Mouse (Mus musculus): ENCODE data around the gene Klhl18. TPM values are rescaled to one million over a fixed set of nuclear protein-coding genes. Genes with fewer than 3 reads are reported as not detected.
"Not testable (repeated sequence)": the region's sequence is repeated elsewhere in the genome, so short reads cannot be mapped to it uniquely, and the experiment has no call there.

The Klhl18 gene
- polyA plus RNA-seq, 1 experiment from 2014 or later = 19.3 TPM

- peak; percentile 65; the same call in 1 of the 2 replicates for ATAC-seq
- peak overlapping the region; percentile 78 for H3K4me2 ChIP-seq (ENCODE audit: low read length)
- H3K9ac ChIP-seq (replicated peaks; ENCODE audit: low read depth, low read length) = peak overlapping the region; percentile 85
- H3K9me3 ChIP-seq (ENCODE audit: control insufficient read depth, low read length) = no peaks in the 10 kb centered on the region
- no peaks in the 10 kb centered on the region for H3K36me3 ChIP-seq (ENCODE audit: control insufficient read depth, insufficient read depth)
- H3K27ac ChIP-seq (ENCODE audit: low read length) = peak overlapping the region; percentile 62; the same call in 1 of the 2 replicates
- under 1% methylated on average over 41 of the region's 41 CpGs for WGBS
- H3K4me1 ChIP-seq (replicated peaks; ENCODE audit: control insufficient read depth, insufficient read depth, low read length) = peaks cover 16% of the 10 kb centered on the region
- no peaks in the 10 kb centered on the region for H3K27me3 ChIP-seq (replicated peaks; ENCODE audit: control insufficient read depth, insufficient read depth, low read length)
- peak overlapping the region; percentile 77 for H3K4me3 ChIP-seq (replicated peaks; ENCODE audit: low read length)
Observed at GRCm38 (mm10) chr9:110407311-110408098, 69.0 kb downstream of the Klhl18 start.

DNA sequence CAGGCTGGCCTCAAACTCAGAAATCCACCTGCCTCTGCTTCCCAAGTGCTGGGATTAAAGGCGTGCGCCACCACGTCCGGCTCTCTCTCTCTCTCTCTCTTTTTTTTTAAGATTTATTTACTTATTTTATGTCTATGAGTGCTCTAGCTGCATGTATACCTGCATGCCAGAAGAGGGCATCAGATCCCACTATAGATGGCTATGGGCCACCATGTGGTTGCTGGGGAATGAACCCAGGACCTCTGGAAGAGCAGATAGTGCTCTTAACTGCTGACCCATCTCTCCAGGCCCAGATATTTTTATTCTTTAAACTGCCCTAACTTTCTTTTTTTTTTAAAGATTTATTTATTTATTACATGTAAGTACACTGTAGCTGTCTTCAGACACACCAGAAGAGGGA lies 73.3 kb downstream of the Klhl18 start:
- H3K36me3 ChIP-seq (ENCODE audit: control insufficient read depth, insufficient read depth); H3K4me3 ChIP-seq (replicated peaks; ENCODE audit: low read length); H3K9me3 ChIP-seq (ENCODE audit: control insufficient read depth, low read length); H3K9ac ChIP-seq (replicated peaks; ENCODE audit: low read depth, low read length); ATAC-seq; H3K4me2 ChIP-seq (ENCODE audit: low read length); H3K27ac ChIP-seq (ENCODE audit: low read length); H3K27me3 ChIP-seq (replicated peaks; ENCODE audit: control insufficient read depth, insufficient read depth, low read length): not testable (repeated sequence)
- H3K4me1 ChIP-seq (replicated peaks; ENCODE audit: control insufficient read depth, insufficient read depth, low read length) = peaks cover 14% of the 10 kb centered on the region
- 87% methylated on average over 4 of the region's 4 CpGs for WGBS

- no peak for ATAC-seq
- WGBS = 100% methylated on average over 2 of the region's 2 CpGs
- Histone ChIP-seq H3K4me2 (ENCODE audit: low read length) (no peak overlapping the region), H3K9ac (replicated peaks; ENCODE audit: low read depth, low read length) (no peak overlapping the region), H3K9me3 (ENCODE audit: control insufficient read depth, low read length) (no peaks in the 10 kb centered on the region), H3K27me3 (replicated peaks; ENCODE audit: control insufficient read depth, insufficient read depth, low read length) (no peaks in the 10 kb centered on the region), H3K27ac (ENCODE audit: low read length) (no peak overlapping the region), H3K4me1 (replicated peaks; ENCODE audit: control insufficient read depth, insufficient read depth, low read length) (peaks cover 14% of the 10 kb centered on the region), H3K4me3 (replicated peaks; ENCODE audit: low read length) (no peak overlapping the region), H3K36me3 (ENCODE audit: control insufficient read depth, insufficient read depth) (no peaks in the 10 kb centered on the region)
Observed at GRCm38 (mm10) chr9:110402731-110403130, 73.8 kb downstream of the Klhl18 start.

DNA sequence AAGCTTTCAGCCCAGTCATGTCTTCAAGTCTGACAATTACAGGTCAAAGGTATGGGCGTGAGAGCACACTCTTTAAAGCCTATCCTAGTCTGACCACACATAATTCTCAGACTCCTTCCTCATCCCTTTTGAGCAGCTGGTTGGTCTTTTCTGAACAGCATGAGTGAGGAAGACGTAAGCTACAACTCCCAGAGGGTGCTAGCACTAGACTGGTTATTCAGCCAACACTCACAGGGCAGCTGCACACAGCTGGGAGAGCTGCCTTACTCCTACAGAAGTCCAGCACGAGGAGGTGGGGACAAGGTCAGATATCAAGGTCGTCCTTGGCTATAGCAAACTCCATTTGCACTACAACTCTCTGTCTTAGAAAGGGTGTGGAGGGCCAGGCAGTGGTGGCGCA lies 75.8 kb downstream of the Klhl18 start:
- Histone ChIP-seq H3K4me1 (replicated peaks; ENCODE audit: control insufficient read depth, insufficient read depth, low read length) (no peaks in the 10 kb centered on the region; the same call in 1 of the 2 replicates), H3K36me3 (ENCODE audit: control insufficient read depth, insufficient read depth) (no peaks in the 10 kb centered on the region), H3K27me3 (replicated peaks; ENCODE audit: control insufficient read depth, insufficient read depth, low read length) (no peaks in the 10 kb centered on the region), H3K9me3 (ENCODE audit: control insufficient read depth, low read length) (no peaks in the 10 kb centered on the region), H3K9ac (replicated peaks; ENCODE audit: low read depth, low read length) (no peak overlapping the region), H3K27ac (ENCODE audit: low read length) (no peak overlapping the region), H3K4me3 (replicated peaks; ENCODE audit: low read length) (no peak overlapping the region), H3K4me2 (ENCODE audit: low read length) (no peak overlapping the region)
- ATAC-seq = no peak
- WGBS = 86% methylated on average over 5 of the region's 5 CpGs

- Histone ChIP-seq H3K27ac (ENCODE audit: low read length) (no peak overlapping the region), H3K27me3 (replicated peaks; ENCODE audit: control insufficient read depth, insufficient read depth, low read length) (no peaks in the 10 kb centered on the region), H3K36me3 (ENCODE audit: control insufficient read depth, insufficient read depth) (peaks cover 28% of the 10 kb centered on the region), H3K9me3 (ENCODE audit: control insufficient read depth, low read length) (no peaks in the 10 kb centered on the region), H3K4me2 (ENCODE audit: low read length) (no peak overlapping the region), H3K4me1 (replicated peaks; ENCODE audit: control insufficient read depth, insufficient read depth, low read length) (no peaks in the 10 kb centered on the region), H3K9ac (replicated peaks; ENCODE audit: low read depth, low read length) (no peak overlapping the region), H3K4me3 (replicated peaks; ENCODE audit: low read length) (no peak overlapping the region)
- 82% methylated on average over 4 of the region's 4 CpGs for WGBS
- no peak for ATAC-seq
Observed at GRCm38 (mm10) chr9:110393295-110393694, 83.2 kb downstream of the Klhl18 start.

- H3K4me1 ChIP-seq (replicated peaks; ENCODE audit: control insufficient read depth, insufficient read depth, low read length) = no peaks in the 10 kb centered on the region
- no peak overlapping the region for H3K4me3 ChIP-seq (replicated peaks; ENCODE audit: low read length)
- H3K36me3 ChIP-seq (ENCODE audit: control insufficient read depth, insufficient read depth) = peaks cover 45% of the 10 kb centered on the region
- no peaks in the 10 kb centered on the region for H3K9me3 ChIP-seq (ENCODE audit: control insufficient read depth, low read length)
- no peak for ATAC-seq
- H3K27me3 ChIP-seq (replicated peaks; ENCODE audit: control insufficient read depth, insufficient read depth, low read length) = no peaks in the 10 kb centered on the region
- H3K9ac ChIP-seq (replicated peaks; ENCODE audit: low read depth, low read length) = no peak overlapping the region
- H3K4me2 ChIP-seq (ENCODE audit: low read length) = no peak overlapping the region
- WGBS = 95% methylated on average over 3 of the region's 3 CpGs
- no peak overlapping the region for H3K27ac ChIP-seq (ENCODE audit: low read length)
Observed at GRCm38 (mm10) chr9:110390843-110391242, 85.7 kb downstream of the Klhl18 start.

DNA sequence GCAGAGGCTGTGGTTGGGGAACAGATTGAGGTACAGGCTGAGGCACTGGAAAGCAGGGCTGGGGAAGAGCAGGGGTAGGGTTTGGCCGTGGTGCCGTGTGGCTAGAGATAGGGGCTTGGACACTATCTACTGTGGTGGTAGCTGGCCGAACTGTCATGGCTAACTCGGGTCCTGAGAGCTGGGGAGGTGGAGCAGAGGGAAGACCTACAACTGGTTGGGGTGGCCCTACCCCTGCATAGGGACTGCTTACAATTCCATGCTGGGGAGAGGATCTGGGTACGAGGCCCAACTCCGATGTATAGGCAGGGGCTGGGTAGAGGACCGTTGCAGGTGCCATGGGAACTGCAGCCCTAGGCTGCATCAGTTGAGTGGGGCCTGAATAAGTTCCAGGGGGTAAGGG lies 88.5 kb downstream of the Klhl18 start:
- Histone ChIP-seq H3K36me3 (ENCODE audit: control insufficient read depth, insufficient read depth) (peaks cover 53% of the 10 kb centered on the region), H3K4me1 (replicated peaks; ENCODE audit: control insufficient read depth, insufficient read depth, low read length) (no peaks in the 10 kb centered on the region), H3K4me2 (ENCODE audit: low read length) (no peak overlapping the region), H3K9me3 (ENCODE audit: control insufficient read depth, low read length) (no peaks in the 10 kb centered on the region), H3K27me3 (replicated peaks; ENCODE audit: control insufficient read depth, insufficient read depth, low read length) (no peaks in the 10 kb centered on the region), H3K9ac (replicated peaks; ENCODE audit: low read depth, low read length) (no peak overlapping the region), H3K27ac (ENCODE audit: low read length) (no peak overlapping the region), H3K4me3 (replicated peaks; ENCODE audit: low read length) (no peak overlapping the region)
- ATAC-seq = no peak
- 93% methylated on average over 7 of the region's 7 CpGs for WGBS

- Histone ChIP-seq H3K9ac (replicated peaks; ENCODE audit: low read depth, low read length) (no peak overlapping the region), H3K9me3 (ENCODE audit: control insufficient read depth, low read length) (no peaks in the 10 kb centered on the region), H3K36me3 (ENCODE audit: control insufficient read depth, insufficient read depth) (peaks cover 48% of the 10 kb centered on the region), H3K4me3 (replicated peaks; ENCODE audit: low read length) (no peak overlapping the region), H3K27ac (ENCODE audit: low read length) (no peak overlapping the region), H3K4me2 (ENCODE audit: low read length) (no peak overlapping the region), H3K4me1 (replicated peaks; ENCODE audit: control insufficient read depth, insufficient read depth, low read length) (no peaks in the 10 kb centered on the region), H3K27me3 (replicated peaks; ENCODE audit: control insufficient read depth, insufficient read depth, low read length) (no peaks in the 10 kb centered on the region)
- ATAC-seq = no peak
- WGBS = 80% methylated on average over 7 of the region's 7 CpGs
Observed at GRCm38 (mm10) chr9:110384369-110384929, 92.0 kb downstream of the Klhl18 start.

DNA sequence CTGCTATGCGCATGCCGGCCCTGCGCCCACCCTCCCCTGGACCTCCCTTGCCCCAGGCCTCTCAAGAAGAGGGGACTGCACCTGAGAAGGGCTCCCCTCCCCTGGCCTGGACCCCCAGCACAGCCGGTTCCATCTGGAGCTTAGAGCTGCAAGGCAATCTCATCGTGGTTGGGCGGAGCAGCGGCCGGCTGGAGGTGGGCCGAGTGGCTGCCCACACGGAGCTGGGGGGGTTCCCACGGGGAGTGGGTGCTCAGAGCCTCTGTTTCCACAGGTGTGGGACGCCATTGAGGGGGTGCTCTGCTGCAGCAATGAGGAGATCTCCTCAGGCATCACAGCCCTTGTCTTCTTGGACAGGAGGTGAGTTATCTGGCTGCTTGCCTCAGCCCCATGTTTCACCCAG lies 95.2 kb downstream of the Klhl18 start:
- H3K4me3 ChIP-seq (replicated peaks; ENCODE audit: low read length) = no peak overlapping the region
- H3K4me2 ChIP-seq (ENCODE audit: low read length) = no peak overlapping the region
- 81% methylated on average over 12 of the region's 12 CpGs for WGBS
- H3K9ac ChIP-seq (replicated peaks; ENCODE audit: low read depth, low read length) = no peak overlapping the region
- H3K27ac ChIP-seq (ENCODE audit: low read length) = no peak overlapping the region
- ATAC-seq = no peak
- no peaks in the 10 kb centered on the region for H3K4me1 ChIP-seq (replicated peaks; ENCODE audit: control insufficient read depth, insufficient read depth, low read length)
- H3K36me3 ChIP-seq (ENCODE audit: control insufficient read depth, insufficient read depth) = peaks cover 38% of the 10 kb centered on the region
- H3K9me3 ChIP-seq (ENCODE audit: control insufficient read depth, low read length) = no peaks in the 10 kb centered on the region
- no peaks in the 10 kb centered on the region for H3K27me3 ChIP-seq (replicated peaks; ENCODE audit: control insufficient read depth, insufficient read depth, low read length)

Measured in forebrain, embryonic 16.5 days (tissue).